Mouse (Mus musculus): ENCODE results near the gene Fermt2.
A peak's percentile ranks its signal among the peaks of the same experiment; 100 is the strongest.

The Fermt2 gene

GRCm38 (mm10) chr14:45529411-45530363 lies at the start of gene Fermt2:
Fermt2 (minus strand) TSS chr14:45530118.
- DNase-seq (ENCODE audit: low read depth in 2 of 2, low spot score in 2 of 2), result no peak

GRCm38 (mm10) chr14:45566066-45566937 lies 36.4 kb upstream of the Fermt2 start:
- DNase-seq (ENCODE audit: low read depth in 2 of 2, low spot score in 2 of 2), result peak; percentile 22 to 29

- no peak for DNase-seq (ENCODE audit: low read depth in 2 of 2, low spot score in 2 of 2)
Observed at GRCm38 (mm10) chr14:45565216-45566065, 35.5 kb upstream of the Fermt2 start.

- DNase-seq (ENCODE audit: low read depth in 2 of 2, low spot score in 2 of 2), result no peak
Observed at GRCm38 (mm10) chr14:45563577-45563976, 33.7 kb upstream of the Fermt2 start.

GRCm38 (mm10) chr14:45561681-45562080 lies 31.8 kb upstream of the Fermt2 start:
- no peak for DNase-seq (ENCODE audit: low read depth in 2 of 2, low spot score in 2 of 2)

GRCm38 (mm10) chr14:45559018-45559417 lies 29.1 kb upstream of the Fermt2 start:
- DNase-seq (ENCODE audit: low read depth in 2 of 2, low spot score in 2 of 2), result no peak

GRCm38 (mm10) chr14:45554336-45554735 lies 24.4 kb upstream of the Fermt2 start:
- DNase-seq (ENCODE audit: low read depth in 2 of 2, low spot score in 2 of 2), result no peak

- DNase-seq (ENCODE audit: low read depth in 2 of 2, low spot score in 2 of 2), result no peak
Observed at GRCm38 (mm10) chr14:45553854-45554253, 23.9 kb upstream of the Fermt2 start.

- DNase-seq (ENCODE audit: low read depth in 2 of 2, low spot score in 2 of 2), result no peak
Observed at GRCm38 (mm10) chr14:45552431-45552830, 22.5 kb upstream of the Fermt2 start.

- DNase-seq (ENCODE audit: low read depth in 2 of 2, low spot score in 2 of 2), result peak in 1 of 2 experiments; percentile 5
Observed at GRCm38 (mm10) chr14:45551121-45551768, 21.3 kb upstream of the Fermt2 start.

GRCm38 (mm10) chr14:45550010-45550647 lies 20.2 kb upstream of the Fermt2 start:
- DNase-seq (ENCODE audit: low read depth in 2 of 2, low spot score in 2 of 2), result no peak

- DNase-seq (ENCODE audit: low read depth in 2 of 2, low spot score in 2 of 2), result no peak
Observed at GRCm38 (mm10) chr14:45548118-45548517, 18.2 kb upstream of the Fermt2 start.

- DNase-seq (ENCODE audit: low read depth in 2 of 2, low spot score in 2 of 2), result no peak
Observed at GRCm38 (mm10) chr14:45544905-45545304, 15.0 kb upstream of the Fermt2 start.

GRCm38 (mm10) chr14:45544026-45544425 lies 14.1 kb upstream of the Fermt2 start:
- no peak for DNase-seq (ENCODE audit: low read depth in 2 of 2, low spot score in 2 of 2)

GRCm38 (mm10) chr14:45539659-45540468 lies 9.9 kb upstream of the Fermt2 start:
- no peak for DNase-seq (ENCODE audit: low read depth in 2 of 2, low spot score in 2 of 2)

GRCm38 (mm10) chr14:45530364-45531345 lies 737 bp upstream of the Fermt2 start:
- no peak for DNase-seq (ENCODE audit: low read depth in 2 of 2, low spot score in 2 of 2)

- no peak for DNase-seq (ENCODE audit: low read depth in 2 of 2, low spot score in 2 of 2)
Observed at GRCm38 (mm10) chr14:45528861-45529260, 1.1 kb downstream of the Fermt2 start.

- no peak for DNase-seq (ENCODE audit: low read depth in 2 of 2, low spot score in 2 of 2)
Observed at GRCm38 (mm10) chr14:45515771-45516170, 14.1 kb downstream of the Fermt2 start.

Measured in CD8-positive naive resting alpha-beta T cell, adult 2 months (primary cell).